Mouse (Mus musculus) midbrain, embryonic 12.5 days (tissue): ENCODE measurements at regions not wholly inside any gene's neighbourhood (a gene's known extent, or its start where the extent isn't known, plus 50 kb on each side); places are given as distances from the start of the nearest gene placed in this dataset.
"Not testable (repeated sequence)": the region's sequence is repeated elsewhere in the genome, so short reads cannot be mapped to it uniquely, and the experiment has no call there.

ENCODE experiments used
- ATAC-seq: fragments of 200-750 bp; cut with Nextera tagmentation; 2 replicates; pipeline ENCODE4 v1.8.0; 2017; ENCODE audit warnings: low read depth, moderate TSS enrichment, moderate library complexity; ENCODE audit not compliant: low FRiP score
- H3K27ac ChIP-seq: fragments of 300-500 bp; sonication (generic); replicated peaks from 2 replicates; pipeline ENCODE4 v1.5.1; 2016; ENCODE audit warnings: mild to moderate bottlenecking
- H3K27me3 ChIP-seq: fragments of 300-500 bp; sonication (generic); 2 replicates; pipeline ENCODE4 v1.6.1; 2016; ENCODE audit warnings: mild to moderate bottlenecking
- H3K36me3 ChIP-seq: fragments of 300-500 bp; sonication (generic); 2 replicates; pipeline ENCODE4 v1.6.1; 2016
- H3K4me1 ChIP-seq: fragments of 300-500 bp; sonication (generic); 2 replicates; pipeline ENCODE4 v1.6.1; 2016
- H3K4me2 ChIP-seq: fragments of 300-500 bp; sonication (generic); replicated peaks from 2 replicates; pipeline ENCODE4 v1.6.1; 2016; ENCODE audit warnings: mild to moderate bottlenecking, moderate library complexity
- H3K4me3 ChIP-seq: fragments of 300-500 bp; sonication (generic); 2 replicates; pipeline ENCODE4 v1.5.1; 2016; ENCODE audit warnings: mild to moderate bottlenecking
- H3K9ac ChIP-seq: fragments of 300-500 bp; sonication (generic); replicated peaks from 2 replicates; pipeline ENCODE4 v1.6.1; 2016; ENCODE audit warnings: mild to moderate bottlenecking, moderate library complexity
- H3K9me3 ChIP-seq: fragments of 300-500 bp; sonication (generic); 2 replicates; pipeline ENCODE4 v1.6.1; 2016; ENCODE audit warnings: mild to moderate bottlenecking
- WGBS: fragments of 180-500 bp; shearing (Covaris S2); methylation state at CpG from one replicate; pipeline ENCODE4 v1.1.7; 2016; 5-methylcytosine and 5-hydroxymethylcytosine counted together

GRCm38 (mm10) chr13:20039590-20039989, 50.8 kb upstream of the Elmo1 start:
- Histone ChIP-seq H3K27me3 (no peaks in the 10 kb centered on the region), H3K4me2 (no peak overlapping the region), H3K27ac (no peak overlapping the region), H3K9ac (no peak overlapping the region), H3K36me3 (no peaks in the 10 kb centered on the region), H3K4me1 (peaks cover 6% of the 10 kb centered on the region), H3K9me3 (no peaks in the 10 kb centered on the region), H3K4me3 (no peak overlapping the region)
- WGBS, result 94% methylated on average over 7 of the region's 7 CpGs
- no peak for ATAC-seq

GRCm38 (mm10) chr13:20038463-20038862, 51.9 kb upstream of the Elmo1 start:
- Histone ChIP-seq H3K4me2 (no peak overlapping the region), H3K36me3 (no peaks in the 10 kb centered on the region), H3K9ac (no peak overlapping the region), H3K4me1 (peaks cover 6% of the 10 kb centered on the region), H3K27me3 (no peaks in the 10 kb centered on the region), H3K9me3 (no peaks in the 10 kb centered on the region), H3K4me3 (no peak overlapping the region), H3K27ac (no peak overlapping the region)
- ATAC-seq, result no peak
- 20% methylated on average over 11 of the region's 11 CpGs for WGBS

GRCm38 (mm10) chr13:20037436-20037835, 53.0 kb upstream of the Elmo1 start:
- Histone ChIP-seq H3K36me3 (no peaks in the 10 kb centered on the region), H3K4me1 (peaks cover 6% of the 10 kb centered on the region), H3K27ac (no peak overlapping the region), H3K4me3 (no peak overlapping the region), H3K9me3 (no peaks in the 10 kb centered on the region), H3K4me2 (no peak overlapping the region), H3K9ac (no peak overlapping the region), H3K27me3 (no peaks in the 10 kb centered on the region)
- no peak for ATAC-seq
- 94% methylated on average over 7 of the region's 7 CpGs for WGBS

GRCm38 (mm10) chr13:20033937-20034735, 56.3 kb upstream of the Elmo1 start:
- ATAC-seq, result no peak
- H3K9me3 ChIP-seq, result no peaks in the 10 kb centered on the region
- no peak overlapping the region for H3K27ac ChIP-seq
- WGBS, result 88% methylated on average over 11 of the region's 11 CpGs
- no peak overlapping the region for H3K9ac ChIP-seq
- no peaks in the 10 kb centered on the region for H3K27me3 ChIP-seq
- H3K4me2 ChIP-seq, result no peak overlapping the region
- no peak overlapping the region for H3K4me3 ChIP-seq
- H3K36me3 ChIP-seq, result no peaks in the 10 kb centered on the region
- H3K4me1 ChIP-seq, result no peaks in the 10 kb centered on the region

- WGBS, result 86% methylated on average over 5 of the region's 5 CpGs
- H3K4me3 ChIP-seq, result no peak overlapping the region
- no peaks in the 10 kb centered on the region for H3K4me1 ChIP-seq
- H3K36me3 ChIP-seq, result no peaks in the 10 kb centered on the region
- H3K9me3 ChIP-seq, result no peaks in the 10 kb centered on the region
- H3K9ac ChIP-seq, result no peak overlapping the region
- no peak for ATAC-seq
- H3K27me3 ChIP-seq, result no peaks in the 10 kb centered on the region
- H3K27ac ChIP-seq, result no peak overlapping the region
- H3K4me2 ChIP-seq, result no peak overlapping the region
Observed at GRCm38 (mm10) chr13:20031660-20032059, 58.7 kb upstream of the Elmo1 start.

DNA sequence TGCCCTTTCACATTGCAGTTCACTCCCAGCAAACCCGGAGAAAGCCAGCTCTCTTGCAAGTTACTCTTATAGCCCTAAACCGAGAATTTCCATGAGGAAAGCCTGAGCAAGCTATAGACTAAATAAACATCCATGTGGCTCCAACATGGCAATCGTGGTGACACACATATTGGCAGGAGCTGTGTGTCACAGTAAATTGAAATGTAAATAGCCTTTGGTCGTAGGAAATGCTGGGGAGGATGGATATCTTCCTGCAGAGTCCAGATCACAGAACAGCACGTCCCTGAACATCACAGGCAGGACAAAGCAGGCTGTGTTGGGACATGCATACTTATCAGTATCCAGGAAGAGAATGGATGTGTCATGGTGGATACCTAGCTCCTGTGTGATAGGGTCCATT, 59.3 kb upstream of the Elmo1 start:
- WGBS, result 69% methylated on average over 5 of the region's 5 CpGs
- Histone ChIP-seq H3K4me1 (no peaks in the 10 kb centered on the region), H3K9me3 (no peaks in the 10 kb centered on the region), H3K27me3 (no peaks in the 10 kb centered on the region), H3K4me3 (no peak overlapping the region), H3K4me2 (no peak overlapping the region), H3K9ac (no peak overlapping the region), H3K36me3 (no peaks in the 10 kb centered on the region), H3K27ac (no peak overlapping the region)
- ATAC-seq, result no peak

- Histone ChIP-seq H3K27me3 (no peaks in the 10 kb centered on the region), H3K4me3 (no peak overlapping the region), H3K4me2 (no peak overlapping the region), H3K9me3 (no peaks in the 10 kb centered on the region), H3K36me3 (no peaks in the 10 kb centered on the region), H3K9ac (no peak overlapping the region), H3K27ac (no peak overlapping the region), H3K4me1 (no peaks in the 10 kb centered on the region)
- 83% methylated on average over 6 of the region's 6 CpGs for WGBS
- ATAC-seq, result no peak
Observed at GRCm38 (mm10) chr13:20026612-20027011, 63.8 kb upstream of the Elmo1 start.

- 93% methylated on average over 16 of the region's 16 CpGs for WGBS
- not testable (repeated sequence) for ATAC-seq, H3K9ac ChIP-seq
Observed at GRCm38 (mm10) chr13:20016454-20016853, 73.9 kb upstream of the Elmo1 start.

DNA sequence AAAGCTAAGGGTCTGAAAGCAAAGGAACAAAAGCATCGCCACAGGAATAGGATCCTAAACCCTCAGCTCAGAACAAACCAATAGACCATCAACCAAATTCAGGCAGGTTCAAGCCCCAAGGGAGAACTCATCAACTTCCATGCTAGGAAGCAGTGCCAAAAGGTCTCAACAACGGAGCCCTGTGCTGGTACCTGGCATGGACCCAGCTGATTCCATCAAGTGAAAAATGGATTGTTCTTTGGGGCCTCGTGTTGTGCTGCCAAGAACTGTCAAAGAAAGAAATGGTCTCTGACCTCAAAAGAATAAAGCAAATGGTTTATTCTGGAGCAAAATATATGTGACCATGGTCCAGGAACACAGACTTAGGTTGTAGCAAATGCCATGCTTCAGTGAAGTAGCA, 77.8 kb upstream of the Elmo1 start:
- Histone ChIP-seq H3K4me3 (no peak overlapping the region), H3K36me3 (no peaks in the 10 kb centered on the region), H3K9ac (no peak overlapping the region), H3K9me3 (no peaks in the 10 kb centered on the region), H3K4me2 (no peak overlapping the region), H3K4me1 (no peaks in the 10 kb centered on the region), H3K27ac (no peak overlapping the region), H3K27me3 (no peaks in the 10 kb centered on the region)
- no peak for ATAC-seq
- WGBS, result 85% methylated on average over 3 of the region's 3 CpGs

More at GRCm38 (mm10) chr13:20016454-20016853, 73.9 kb upstream of the Elmo1 start:
- not testable (repeated sequence) for H3K27ac ChIP-seq, H3K27me3 ChIP-seq, H3K36me3 ChIP-seq, H3K4me1 ChIP-seq, H3K4me3 ChIP-seq, H3K4me2 ChIP-seq, H3K9me3 ChIP-seq

DNA sequence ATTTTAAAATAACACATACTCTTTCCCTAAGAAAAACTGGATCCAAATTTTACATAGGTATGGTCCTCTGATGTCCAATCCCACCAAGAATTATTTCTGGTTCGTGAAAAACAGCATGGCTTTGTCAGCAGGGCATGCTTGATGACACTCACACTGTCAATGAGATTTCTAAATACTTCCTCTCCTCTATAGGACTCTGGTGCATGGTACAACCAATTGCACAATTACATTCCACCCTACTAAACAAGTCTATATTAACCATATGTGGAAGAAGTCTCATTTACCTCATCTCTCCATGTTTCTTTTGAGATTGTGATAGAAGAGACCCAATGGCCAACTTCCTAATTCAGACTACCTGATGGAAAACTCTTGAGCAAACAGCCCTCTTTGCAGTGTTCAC, 81.2 kb upstream of the Elmo1 start:
- ATAC-seq, result no peak
- no peak overlapping the region for H3K27ac ChIP-seq
- H3K36me3 ChIP-seq, result no peaks in the 10 kb centered on the region
- WGBS, result 63% methylated on average over 1 of the region's 1 CpGs
- H3K4me2 ChIP-seq, result no peak overlapping the region
- no peak overlapping the region for H3K4me3 ChIP-seq
- H3K9me3 ChIP-seq, result no peaks in the 10 kb centered on the region
- no peaks in the 10 kb centered on the region for H3K27me3 ChIP-seq
- H3K4me1 ChIP-seq, result no peaks in the 10 kb centered on the region
- H3K9ac ChIP-seq, result no peak overlapping the region

DNA sequence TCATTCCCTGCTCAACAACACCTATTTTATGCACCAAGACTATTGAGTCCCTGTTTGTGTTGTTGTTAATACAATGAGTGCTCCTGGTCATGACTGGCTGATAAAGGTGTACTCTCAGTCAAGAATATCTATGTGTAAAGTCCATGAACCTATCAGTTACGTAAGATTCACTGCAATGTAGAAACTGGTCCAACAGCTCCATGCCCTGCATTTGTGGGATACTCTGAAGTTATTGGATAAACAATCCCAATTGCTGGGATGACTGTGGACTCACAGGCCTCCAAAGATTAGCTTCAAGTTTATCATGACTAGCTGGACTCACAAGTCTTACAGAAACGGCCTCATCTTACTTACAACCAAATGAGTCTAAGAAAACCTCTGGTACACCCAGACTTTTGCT, 82.8 kb upstream of the Elmo1 start:
- H3K4me3 ChIP-seq, result no peak overlapping the region
- no peak overlapping the region for H3K27ac ChIP-seq
- no peak overlapping the region for H3K9ac ChIP-seq
- H3K9me3 ChIP-seq, result no peaks in the 10 kb centered on the region
- H3K4me2 ChIP-seq, result no peak overlapping the region
- H3K4me1 ChIP-seq, result no peaks in the 10 kb centered on the region
- no peaks in the 10 kb centered on the region for H3K27me3 ChIP-seq
- no peak for ATAC-seq
- 87% methylated on average over 2 of the region's 2 CpGs for whole genome bisulfite sequencing
- H3K36me3 ChIP-seq, result no peaks in the 10 kb centered on the region

GRCm38 (mm10) chr13:19997606-19998005, 92.8 kb upstream of the Elmo1 start:
- no peaks in the 10 kb centered on the region for H3K36me3 ChIP-seq
- no peak overlapping the region for H3K4me2 ChIP-seq
- no peak overlapping the region for H3K9ac ChIP-seq
- no peak overlapping the region for H3K27ac ChIP-seq
- H3K27me3 ChIP-seq, result no peaks in the 10 kb centered on the region
- H3K4me1 ChIP-seq, result no peaks in the 10 kb centered on the region
- no peak overlapping the region for H3K4me3 ChIP-seq
- ATAC-seq, result no peak
- 72% methylated on average over 2 of the region's 2 CpGs for WGBS
- no peaks in the 10 kb centered on the region for H3K9me3 ChIP-seq

- H3K27ac ChIP-seq, result no peak overlapping the region
- no peak overlapping the region for H3K9ac ChIP-seq
- H3K27me3 ChIP-seq, result no peaks in the 10 kb centered on the region
- no peak overlapping the region for H3K4me3 ChIP-seq
- H3K9me3 ChIP-seq, result no peaks in the 10 kb centered on the region
- H3K36me3 ChIP-seq, result no peaks in the 10 kb centered on the region
- no peak for ATAC-seq
- no peak overlapping the region for H3K4me2 ChIP-seq
- no peaks in the 10 kb centered on the region for H3K4me1 ChIP-seq
Observed at GRCm38 (mm10) chr13:19975621-19976020, 114.8 kb upstream of the Elmo1 start.
